Mouse (Mus musculus) spleen, postnatal 0 days (tissue): Measurements from ENCODE around the gene Olfr1369-ps1. TPM values are rescaled to one million over a fixed set of nuclear protein-coding genes. Genes with fewer than 3 reads are reported as not detected.

Experiments used
- polyA plus RNA-seq: library from polyadenylated mRNA; unstranded; fragments of >200 nt; fragmentation: Nextera tagmentation; extraction: Ambion mirVana; gene quantifications from 2 replicates; pipeline ENCODE4 v1.2.1, GENCODE M21; 2015

Gene Olfr1369-ps1
- not detected in 2 replicates for polyA plus RNA-seq

DNA sequence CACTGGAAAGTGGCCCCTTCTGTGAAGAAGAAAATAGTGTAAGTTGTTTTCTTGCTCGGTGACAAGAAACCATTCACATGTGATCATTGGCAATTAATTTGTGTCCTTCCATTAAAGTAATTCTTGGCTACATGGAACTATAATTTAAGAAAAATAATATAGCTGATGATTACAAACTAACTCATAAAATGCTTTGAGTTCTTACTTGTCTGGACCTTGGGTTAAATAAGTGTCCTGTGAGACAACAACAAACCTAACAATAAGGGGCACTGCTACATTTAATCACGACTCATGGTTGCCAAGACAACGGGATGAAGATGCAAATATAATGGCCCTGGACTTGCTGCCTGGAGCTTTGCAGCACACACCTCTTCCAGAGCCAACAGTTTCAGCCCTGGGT, at the start of gene Olfr1369-ps1:
Olfr1369-ps1 (plus strand) TSS at position 301 of the 400 bp plus-strand sequence.

DNA sequence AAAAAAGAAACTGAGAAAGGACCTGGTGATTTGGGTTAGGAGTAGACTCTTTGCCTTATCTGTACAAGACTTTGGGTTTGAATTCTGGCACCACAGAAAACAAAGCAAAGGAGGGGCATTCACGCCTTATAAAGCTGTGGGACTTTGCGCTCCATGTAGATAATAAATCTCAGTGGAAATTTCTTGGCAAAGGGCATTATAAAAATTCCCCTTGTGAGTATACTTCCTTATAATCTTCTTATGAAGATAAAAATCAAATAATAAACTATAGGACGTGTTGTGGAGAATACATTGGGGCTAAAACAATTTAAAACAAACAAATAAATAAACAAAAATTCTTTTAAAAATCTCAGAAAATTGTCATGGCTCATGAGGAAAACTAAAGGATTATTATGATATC, 36.4 kb upstream of the Olfr1369-ps1 start, which contains the start of gene Olfr1370:
Olfr1370 (minus strand) TSS at position 101 of the 400 bp plus-strand sequence.

DNA sequence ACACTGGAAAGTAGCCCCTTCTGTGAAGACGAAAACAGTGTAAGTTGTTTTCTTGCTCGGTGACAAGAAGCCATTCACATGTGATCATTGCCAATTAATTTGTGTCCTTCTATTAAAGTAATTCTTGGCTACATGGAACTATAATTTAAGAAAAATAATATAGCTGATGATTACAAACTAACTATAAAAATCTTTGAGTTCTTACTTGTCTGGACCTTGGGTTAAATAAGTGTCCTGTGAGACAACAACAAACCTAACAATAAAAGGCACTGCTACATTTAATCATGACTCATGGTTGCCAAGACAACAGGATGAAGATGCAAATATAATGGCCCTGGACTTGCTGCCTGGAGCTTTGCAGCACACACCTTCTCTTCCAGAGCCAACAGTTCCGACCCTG, 18.1 kb downstream of the Olfr1369-ps1 start, which contains the start of gene Olfr263:
Olfr263 (plus strand) TSS at position 301 of the 400 bp plus-strand sequence.

GRCm38 (mm10) chr13:21145767-21146166, 34.5 kb downstream of the Olfr1369-ps1 start, which contains the start of gene Olfr1368:
Gene Olfr1368 (minus strand): TSS chr13:21145867.

Other genes with a start within 250 kb of the Olfr1369-ps1 start
- gene Olfr1370, start 36.5 kb upstream of the Olfr1369-ps1 start, polyA plus RNA-seq: not detected in 2 replicates
- not detected in 2 replicates for gene Olfr263, start 18.2 kb downstream of the Olfr1369-ps1 start, polyA plus RNA-seq
- gene Olfr1368, start 34.4 kb downstream of the Olfr1369-ps1 start, polyA plus RNA-seq: not detected in 2 replicates
- 80.9 and 86.3 TPM in 2 replicates for gene Trim27, start 68.0 kb downstream of the Olfr1369-ps1 start, polyA plus RNA-seq
- gene Gpx5, start 181.2 kb downstream of the Olfr1369-ps1 start, polyA plus RNA-seq: not detected in 2 replicates
- gene Gpx6, start 200.6 kb downstream of the Olfr1369-ps1 start, polyA plus RNA-seq: not detected in 2 replicates
- gene Olfr1367, start 235.4 kb downstream of the Olfr1369-ps1 start, polyA plus RNA-seq: not detected in 2 replicates